Mouse (Mus musculus): ENCODE measurements at regions not wholly inside any gene's neighbourhood (a gene's known extent, or its start where the extent isn't known, plus 50 kb on each side); places are given as distances from the start of the nearest gene placed in this dataset.

GRCm38 (mm10) chr13:85035903-85036302, 153.3 kb upstream of the Ccnh start:
- no peak overlapping the region for H3K4me3 ChIP-seq (ENCODE audit: low read length)
- no peak for ATAC-seq

DNA sequence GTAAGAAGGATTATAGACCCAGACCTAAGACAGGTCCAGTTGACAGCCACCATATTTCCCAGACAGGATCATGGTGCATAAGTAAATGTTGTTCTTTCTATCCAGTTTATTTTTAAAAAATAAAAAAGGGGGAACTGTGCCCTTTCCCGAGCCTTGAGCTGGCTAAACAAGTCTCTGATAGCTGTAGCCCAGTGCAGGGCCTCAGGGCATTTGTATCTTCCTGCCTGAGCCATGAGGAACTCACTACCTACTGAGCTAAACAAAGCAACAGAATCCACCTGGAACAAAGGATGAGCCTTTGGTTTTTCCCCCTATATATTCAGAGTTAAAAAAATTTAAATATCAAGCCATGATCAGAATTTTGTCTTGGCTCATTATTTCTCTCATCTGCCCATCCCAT, 152.4 kb upstream of the Ccnh start:
- Histone ChIP-seq H3K4me1 (ENCODE audit: insufficient read depth, low read length) (no peaks in the 10 kb centered on the region), H3K27me3 (ENCODE audit: insufficient read depth, low read length) (no peaks in the 10 kb centered on the region), H3K9me3 (ENCODE audit: low read length) (no peaks in the 10 kb centered on the region), H3K4me2 (ENCODE audit: low read depth, low read length) (no peak overlapping the region), H3K27ac (no peak overlapping the region), H3K36me3 (ENCODE audit: insufficient read depth, low read length) (no peaks in the 10 kb centered on the region), H3K9ac (replicated peaks; ENCODE audit: low read length) (no peak overlapping the region), H3K4me3 (ENCODE audit: low read length) (no peak overlapping the region)
- DNase-seq (ENCODE audit: low spot score) (no peak), ATAC-seq (no peak)
- no peak for TF ChIP-seq CTCF (IDR thresholded peaks at IDR 0.05; ENCODE audit: low read depth)
- 68% methylated on average over 1 of the region's 1 CpGs for WGBS

More at GRCm38 (mm10) chr13:85035903-85036302, 153.3 kb upstream of the Ccnh start:
- Histone ChIP-seq H3K9ac (replicated peaks; ENCODE audit: low read length) (no peak overlapping the region), H3K27me3 (ENCODE audit: insufficient read depth, low read length) (no peaks in the 10 kb centered on the region), H3K36me3 (ENCODE audit: insufficient read depth, low read length) (no peaks in the 10 kb centered on the region), H3K4me1 (ENCODE audit: insufficient read depth, low read length) (no peaks in the 10 kb centered on the region), H3K27ac (no peak overlapping the region), H3K4me2 (ENCODE audit: low read depth, low read length) (no peak overlapping the region), H3K9me3 (ENCODE audit: low read length) (no peaks in the 10 kb centered on the region)
- no peak for DNase-seq (ENCODE audit: low spot score)
- TF ChIP-seq CTCF (IDR thresholded peaks at IDR 0.05; ENCODE audit: low read depth) = no peak
- 57% methylated on average over 2 of the region's 2 CpGs for WGBS

GRCm38 (mm10) chr13:85066585-85067550, 122.3 kb upstream of the Ccnh start:
- H3K4me1 ChIP-seq (ENCODE audit: insufficient read depth, low read length) = no peaks in the 10 kb centered on the region
- no peak overlapping the region for H3K4me3 ChIP-seq (ENCODE audit: low read length)
- no peaks in the 10 kb centered on the region for H3K36me3 ChIP-seq (ENCODE audit: insufficient read depth, low read length)
- ATAC-seq (peak; percentile 85), DNase-seq (ENCODE audit: low spot score) (peak; percentile 73)
- H3K27me3 ChIP-seq (ENCODE audit: insufficient read depth, low read length) = no peaks in the 10 kb centered on the region
- WGBS = 12% methylated on average over 6 of the region's 6 CpGs
- no peaks in the 10 kb centered on the region for H3K9me3 ChIP-seq (ENCODE audit: low read length)
- peak overlapping the region; percentile 33 for H3K4me2 ChIP-seq (ENCODE audit: low read depth, low read length)
- H3K9ac ChIP-seq (replicated peaks; ENCODE audit: low read length) = no peak overlapping the region
- peak overlapping the region; percentile 48 for H3K27ac ChIP-seq
- no peak for TF ChIP-seq CTCF (IDR thresholded peaks at IDR 0.05; ENCODE audit: low read depth)

DNA sequence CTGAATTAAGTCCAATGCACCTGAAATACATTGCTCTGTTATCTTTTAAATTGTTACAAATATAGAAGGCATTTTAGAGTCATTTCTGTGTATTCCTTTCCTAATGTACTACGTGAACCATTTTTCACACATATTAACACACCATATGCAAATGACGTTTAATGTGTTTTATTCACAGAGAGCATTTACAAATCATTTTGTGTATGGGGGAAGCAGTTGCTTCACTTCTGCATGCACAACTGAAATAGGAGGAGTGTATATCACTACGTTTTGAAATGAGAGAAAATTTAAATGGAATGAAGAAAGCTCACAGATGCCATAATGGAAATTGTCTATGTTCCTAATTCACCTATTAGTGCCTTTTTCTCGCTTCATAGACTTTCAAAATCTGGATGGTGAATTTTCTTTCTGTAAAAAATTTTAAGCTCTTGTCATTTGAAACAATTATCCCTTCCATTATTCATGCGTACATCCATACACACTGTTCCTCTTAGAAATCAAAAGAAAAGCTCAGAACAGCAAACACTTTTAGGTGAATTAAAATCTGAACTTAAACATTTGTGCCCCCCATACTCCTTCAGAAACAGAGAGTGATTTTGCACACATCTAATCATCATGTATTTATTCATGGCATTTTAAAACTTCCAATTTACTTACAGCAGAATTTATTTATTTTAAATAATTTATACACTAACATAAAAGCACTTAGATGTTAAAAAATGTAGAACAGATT, 121.5 kb upstream of the Ccnh start:
- no peak for DNase-seq (ENCODE audit: low spot score)

GRCm38 (mm10) chr13:85068403-85068802, 120.8 kb upstream of the Ccnh start:
- DNase-seq (ENCODE audit: low spot score) = peak; percentile 56
- 16% methylated on average over 3 of the region's 3 CpGs for WGBS

More for the DNA sequence above, 121.5 kb upstream of the Ccnh start:
- no peak for TF ChIP-seq CTCF (IDR thresholded peaks at IDR 0.05; ENCODE audit: low read depth)
- Histone ChIP-seq H3K27ac (0 out of 2 replicates have a peak overlapping the region, but pooled peaks have one; percentile 48), H3K4me3 (ENCODE audit: low read length) (no peak overlapping the region), H3K4me1 (ENCODE audit: insufficient read depth, low read length) (no peaks in the 10 kb centered on the region), H3K36me3 (ENCODE audit: insufficient read depth, low read length) (no peaks in the 10 kb centered on the region), H3K9me3 (ENCODE audit: low read length) (no peaks in the 10 kb centered on the region), H3K4me2 (ENCODE audit: low read depth, low read length) (peak overlapping the region; percentile 33), H3K9ac (replicated peaks; ENCODE audit: low read length) (no peak overlapping the region), H3K27me3 (ENCODE audit: insufficient read depth, low read length) (no peaks in the 10 kb centered on the region)
- WGBS = 29% methylated on average over 5 of the region's 5 CpGs
- ATAC-seq = no peak

DNA sequence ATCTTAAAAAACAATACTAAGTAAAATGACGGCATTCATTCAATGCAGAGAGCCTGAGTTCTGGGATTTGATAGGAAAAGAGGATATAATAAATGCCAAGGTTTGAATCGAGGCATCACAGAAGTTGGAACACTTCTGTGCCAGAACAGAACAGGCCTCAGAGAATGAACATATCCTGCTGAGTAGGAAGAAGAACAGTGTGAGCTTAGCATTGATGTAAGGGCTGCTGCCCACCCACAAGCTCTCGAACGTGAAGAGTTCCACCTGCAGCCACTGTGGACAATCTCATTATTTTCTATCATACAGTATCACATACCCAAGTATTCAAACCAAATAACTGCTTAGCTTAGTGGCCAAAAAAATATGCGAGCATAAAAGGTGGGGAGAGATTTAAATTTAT, 105.9 kb upstream of the Ccnh start:
- ATAC-seq (no peak), DNase-seq (ENCODE audit: low spot score) (no peak)
- 70% methylated on average over 5 of the region's 5 CpGs for whole genome bisulfite sequencing

More at GRCm38 (mm10) chr13:85068403-85068802, 120.8 kb upstream of the Ccnh start:
- Histone ChIP-seq H3K9ac (replicated peaks; ENCODE audit: low read length) (no peak overlapping the region), H3K4me3 (ENCODE audit: low read length) (no peak overlapping the region), H3K27me3 (ENCODE audit: insufficient read depth, low read length) (no peaks in the 10 kb centered on the region), H3K9me3 (ENCODE audit: low read length) (no peaks in the 10 kb centered on the region), H3K4me1 (ENCODE audit: insufficient read depth, low read length) (no peaks in the 10 kb centered on the region), H3K4me2 (ENCODE audit: low read depth, low read length) (no peak overlapping the region), H3K27ac (no peak overlapping the region), H3K36me3 (ENCODE audit: insufficient read depth, low read length) (no peaks in the 10 kb centered on the region)
- TF ChIP-seq CTCF (IDR thresholded peaks at IDR 0.05; ENCODE audit: low read depth) = peak; percentile 14; the same call in 1 of the 2 replicates
- ATAC-seq = peak; percentile 62

More for the DNA sequence above, 105.9 kb upstream of the Ccnh start:
- no peaks in the 10 kb centered on the region for H3K9me3 ChIP-seq (ENCODE audit: low read length)
- H3K4me2 ChIP-seq (ENCODE audit: low read depth, low read length) = no peak overlapping the region
- no peaks in the 10 kb centered on the region for H3K27me3 ChIP-seq (ENCODE audit: insufficient read depth, low read length)
- no peak overlapping the region for H3K9ac ChIP-seq (replicated peaks; ENCODE audit: low read length)
- no peak for TF ChIP-seq CTCF (IDR thresholded peaks at IDR 0.05; ENCODE audit: low read depth)
- no peaks in the 10 kb centered on the region for H3K36me3 ChIP-seq (ENCODE audit: insufficient read depth, low read length)
- no peak overlapping the region for H3K4me3 ChIP-seq (ENCODE audit: low read length)
- no peaks in the 10 kb centered on the region for H3K4me1 ChIP-seq (ENCODE audit: insufficient read depth, low read length)
- no peak overlapping the region for H3K27ac ChIP-seq

Measured in hindbrain, postnatal 0 days (tissue).